Mouse (Mus musculus): ENCODE measurements at regions not wholly inside any gene's neighbourhood (a gene's known extent, or its start where the extent isn't known, plus 50 kb on each side); places are given as distances from the start of the nearest gene placed in this dataset.

DNA sequence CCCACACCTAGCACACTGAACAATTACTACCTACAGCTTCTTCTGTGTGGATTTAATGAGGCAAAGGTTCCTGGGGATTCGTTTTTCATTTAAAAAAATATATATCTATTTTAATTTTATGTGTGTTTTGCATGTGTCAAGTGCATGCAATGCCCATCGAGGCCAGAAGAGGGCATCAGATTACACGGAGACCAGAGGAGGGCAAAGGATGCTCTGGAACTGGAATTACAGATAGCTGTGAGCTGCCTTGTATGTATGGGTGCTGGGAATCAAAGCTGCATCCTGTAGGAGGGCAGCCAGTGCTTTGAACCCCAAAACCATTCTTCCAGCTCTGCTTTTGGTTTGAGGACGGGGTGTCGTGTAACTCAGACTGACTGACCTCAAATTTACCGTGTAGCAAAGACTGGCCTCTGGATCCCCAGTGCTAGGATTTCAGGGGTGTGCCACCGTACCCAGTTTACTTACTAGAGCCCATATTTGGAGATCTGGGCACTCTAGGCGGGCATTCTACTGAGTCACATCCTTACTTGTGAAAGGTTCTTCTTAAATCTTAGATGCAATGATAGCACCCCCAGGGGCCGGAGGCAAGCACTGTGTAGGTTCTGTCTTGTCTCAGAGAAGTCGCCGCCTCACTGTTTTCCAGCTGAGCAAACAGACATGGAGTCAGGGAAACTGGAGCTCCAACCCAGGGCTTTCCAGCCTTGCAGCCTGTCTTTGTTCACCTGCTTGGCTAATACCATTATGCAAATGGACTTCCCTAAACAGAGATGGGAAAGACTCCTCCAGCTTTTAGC, 225.6 kb upstream of the Nfe2l3 start:
- TF ChIP-seq POLR2A (IDR thresholded peaks at IDR 0.05; ENCODE audit: low read depth, low read length) (no peak), CTCF (IDR thresholded peaks at IDR 0.05; ENCODE audit: extremely low read depth, insufficient read depth, insufficient read length, insufficient replicate concordance) (peak; percentile 51; the same call in 1 of the 2 replicates)
